Mouse (Mus musculus): ENCODE results near the gene Krtap1-4.

DNA sequence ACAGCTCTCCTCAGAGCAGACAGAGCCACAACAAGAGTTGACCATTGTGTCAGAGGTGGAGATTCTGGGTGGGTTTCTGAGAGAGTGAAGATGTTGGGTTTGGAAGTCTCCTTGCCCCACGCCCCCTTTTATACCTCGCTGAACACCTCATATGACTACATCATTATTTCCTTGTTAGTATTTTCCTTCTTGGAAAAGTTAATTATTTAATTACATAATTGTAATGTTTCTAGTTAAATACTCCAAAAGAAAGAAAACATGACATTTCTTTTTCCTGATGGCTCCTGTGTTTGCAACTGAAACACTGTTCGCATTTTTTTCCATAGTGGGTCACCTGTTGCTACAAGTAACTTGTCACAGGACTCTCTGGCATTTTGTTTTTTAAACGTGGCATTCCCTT lies 44.7 kb upstream of the Krtap1-4 start, which contains the start of gene Krtap4-1:
- TF ChIP-seq GATA1 (IDR thresholded peaks at IDR 0.05; ENCODE audit: low read length): no peak
- TF ChIP-seq TAL1 (IDR thresholded peaks at IDR 0.05; ENCODE audit: low read length): no peak

Data from erythroblast, embryonic 14.5 days (primary cell).